Mouse (Mus musculus) liver, adult 2 months (tissue): ENCODE measurements at regions not wholly inside any gene's neighbourhood (a gene's known extent, or its start where the extent isn't known, plus 50 kb on each side); places are given as distances from the start of the nearest gene placed in this dataset.

ENCODE experiments used
- DNase-seq: peaks from one replicate; pipeline ENCODE4 v3.0.0-alpha.2; 2011; ENCODE audit warnings: low read depth, low spot score; ENCODE audit errors: extremely low read depth
- H3K27ac ChIP-seq: fragments of 200-500 bp; replicated peaks from 2 replicates; pipeline ENCODE4 v1.5.1; 2012; ENCODE audit warnings: low read depth, mild to moderate bottlenecking, control low read depth, inconsistent platforms, low read length; ENCODE audit not compliant: insufficient read depth
- H3K27me3 ChIP-seq: fragments of 200-500 bp; 2 replicates; pipeline ENCODE4 v1.6.1; 2012; ENCODE audit warnings: mild to moderate bottlenecking, moderate library complexity, low read length, inconsistent platforms; ENCODE audit not compliant: control insufficient read depth, insufficient read depth
- H3K36me3 ChIP-seq: fragments of 200-500 bp; 2 replicates; pipeline ENCODE4 v1.6.1; 2012; ENCODE audit warnings: low read length, inconsistent platforms; ENCODE audit not compliant: control insufficient read depth, insufficient read depth
- H3K4me1 ChIP-seq: fragments of 200-500 bp; 2 replicates; pipeline ENCODE4 v1.6.1; 2011; ENCODE audit warnings: low read length; ENCODE audit not compliant: control insufficient read depth, insufficient read depth
- H3K4me3 ChIP-seq: fragments of 200-500 bp; 2 replicates; pipeline ENCODE4 v1.5.1; 2011; ENCODE audit warnings: low read depth, mild to moderate bottlenecking, control low read depth, low read length, moderate library complexity; ENCODE audit not compliant: insufficient read depth
- H3K79me2 ChIP-seq: fragments of 200-500 bp; 2 replicates; pipeline ENCODE4 v1.6.1; 2012; ENCODE audit warnings: inconsistent platforms, mild to moderate bottlenecking, low read length, moderate library complexity; ENCODE audit not compliant: control insufficient read depth, insufficient read depth
- H3K9ac ChIP-seq: fragments of 200-500 bp; 2 replicates; pipeline ENCODE4 v1.6.1; 2012; ENCODE audit warnings: low read depth, mild to moderate bottlenecking, control low read depth, inconsistent platforms, low read length
- CTCF ChIP-seq: fragments of 200-500 bp; IDR thresholded peaks from 2 replicates; pipeline ENCODE4 v1.5.1; 2011; ENCODE audit warnings: low read depth, low read length, control low read depth
- POLR2A ChIP-seq: fragments of 200-500 bp; IDR thresholded peaks from 2 replicates; pipeline ENCODE4 v1.6.1; 2011; ENCODE audit warnings: low read length, control low read depth; ENCODE audit not compliant: insufficient read depth; ENCODE audit errors: extremely low read depth
- WGBS: fragments of 180-500 bp; shearing (Covaris S2); methylation state at CpG from one replicate; pipeline ENCODE4 v1.1.7; 2018; 5-methylcytosine and 5-hydroxymethylcytosine counted together

DNA sequence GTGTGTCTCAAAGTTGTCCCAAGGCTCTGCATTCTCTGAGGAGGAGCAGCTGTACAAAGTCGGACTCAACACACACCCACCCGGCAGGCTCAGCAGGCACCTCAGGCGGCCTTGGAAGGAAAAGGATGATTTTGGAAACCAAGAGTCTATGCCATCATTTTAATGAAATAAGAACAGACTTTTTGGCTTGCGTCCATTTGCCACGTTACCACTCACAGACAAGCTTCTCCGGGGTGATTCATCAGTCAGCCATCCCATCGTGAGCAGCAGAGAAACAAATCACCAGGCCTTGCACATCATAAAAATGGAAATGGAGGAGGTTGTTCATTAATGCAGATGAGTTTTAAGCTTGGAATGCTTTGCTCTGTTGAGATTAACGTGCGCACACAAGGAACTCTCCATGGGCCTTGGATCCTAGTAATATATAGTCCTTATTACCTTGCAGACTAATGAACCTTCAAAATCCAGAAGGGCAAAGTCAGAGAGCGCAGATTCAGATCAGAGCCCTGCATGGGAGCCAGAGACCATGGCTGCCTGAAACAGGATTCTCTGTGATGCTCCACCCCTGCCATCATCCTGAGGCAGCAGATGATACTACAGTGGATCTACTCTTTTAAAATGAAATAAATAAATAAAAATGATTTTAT lies 198.5 kb downstream of the Actr3 start:
- Histone ChIP-seq H3K36me3 (no peaks in the 10 kb centered on the region), H3K4me3 (no peak overlapping the region), H3K79me2 (no peaks in the 10 kb centered on the region), H3K9ac (no peak overlapping the region), H3K27me3 (0 out of 2 replicates have a peak, but pooled peaks cover 2% of the 10 kb centered on the region), H3K27ac (no peak overlapping the region), H3K4me1 (no peaks in the 10 kb centered on the region)
- DNase-seq: no peak
- WGBS: 94% methylated on average over 10 of the region's 10 CpGs
- TF ChIP-seq POLR2A (no peak), CTCF (no peak)

DNA sequence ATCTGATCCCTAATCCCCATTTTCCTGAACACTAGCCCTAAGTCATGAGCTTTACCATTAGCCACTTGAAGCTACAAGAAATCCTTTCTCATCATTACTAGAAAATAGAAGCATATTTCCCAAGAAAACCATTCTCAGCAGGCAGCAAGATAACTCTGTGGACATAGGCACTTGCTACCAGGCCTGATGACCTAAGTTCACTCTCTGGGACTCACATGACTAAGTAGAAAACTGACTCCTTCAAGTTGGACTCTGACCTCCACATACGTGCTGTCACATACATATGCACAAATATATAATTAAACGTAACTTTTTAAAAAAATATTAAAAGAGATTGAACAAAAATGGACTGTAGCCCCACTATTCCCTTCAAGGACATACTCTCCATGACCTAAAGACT lies 200.8 kb downstream of the Actr3 start:
- WGBS: 83% methylated on average over 2 of the region's 2 CpGs

DNA sequence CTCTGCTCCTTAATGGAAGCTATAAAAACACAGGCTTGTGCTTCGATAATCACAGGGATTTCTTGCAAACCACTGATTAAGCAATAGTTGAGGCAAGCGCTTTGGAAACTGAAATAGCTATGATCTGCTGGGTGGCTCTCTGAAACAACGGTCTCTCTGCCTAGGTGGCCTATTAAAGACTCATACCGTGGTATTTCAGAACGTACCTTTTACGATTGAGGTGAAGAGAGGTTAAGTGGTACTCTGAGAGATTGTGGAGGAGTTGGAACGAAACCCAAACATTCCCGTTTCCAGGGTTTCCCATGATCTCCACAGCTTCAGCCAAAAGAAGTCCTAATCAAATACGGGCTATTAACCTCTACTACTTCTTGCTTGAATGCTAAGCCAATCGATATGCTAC lies 212.2 kb downstream of the Actr3 start:
- Histone ChIP-seq H3K4me1 (no peaks in the 10 kb centered on the region), H3K27ac (no peak overlapping the region), H3K36me3 (no peaks in the 10 kb centered on the region), H3K27me3 (no peaks in the 10 kb centered on the region), H3K79me2 (no peaks in the 10 kb centered on the region), H3K9ac (no peak overlapping the region), H3K4me3 (no peak overlapping the region)
- 86% methylated on average over 10 of the region's 10 CpGs for WGBS
- no peak for TF ChIP-seq CTCF
- no peak for TF ChIP-seq POLR2A
- no peak for DNase-seq

More for the DNA sequence above, 200.8 kb downstream of the Actr3 start:
- Histone ChIP-seq H3K79me2 (no peaks in the 10 kb centered on the region), H3K9ac (no peak overlapping the region), H3K27me3 (0 out of 2 replicates have a peak, but pooled peaks cover 2% of the 10 kb centered on the region), H3K27ac (no peak overlapping the region), H3K36me3 (no peaks in the 10 kb centered on the region), H3K4me1 (no peaks in the 10 kb centered on the region), H3K4me3 (no peak overlapping the region)
- no peak for DNase-seq
- TF ChIP-seq POLR2A: no peak
- no peak for TF ChIP-seq CTCF

DNA sequence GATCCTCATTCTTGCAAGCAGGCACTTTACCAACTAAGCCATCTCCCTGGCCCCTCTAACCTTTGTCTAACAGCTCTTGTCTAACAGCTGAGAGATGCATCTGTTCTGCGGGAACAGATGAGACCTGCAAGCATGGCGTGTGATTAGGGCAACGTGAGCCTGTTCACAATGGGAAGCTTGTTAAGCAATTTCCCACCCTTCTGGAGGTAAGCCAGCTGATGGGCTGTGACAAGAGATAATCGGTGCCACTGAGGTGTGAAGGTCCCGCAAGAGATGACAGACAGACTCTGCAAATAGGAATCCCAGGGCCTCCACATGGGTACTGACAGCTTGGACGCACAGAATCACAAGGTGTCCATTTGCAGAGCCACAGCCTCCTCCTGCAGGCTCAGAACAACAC lies 219.3 kb downstream of the Actr3 start:
- Histone ChIP-seq H3K4me3 (no peak overlapping the region), H3K4me1 (no peaks in the 10 kb centered on the region), H3K27me3 (no peaks in the 10 kb centered on the region), H3K79me2 (no peaks in the 10 kb centered on the region), H3K36me3 (no peaks in the 10 kb centered on the region), H3K9ac (no peak overlapping the region), H3K27ac (no peak overlapping the region)
- no peak for TF ChIP-seq POLR2A
- no peak for TF ChIP-seq CTCF
- 68% methylated on average over 6 of the region's 6 CpGs for WGBS
- no peak for DNase-seq

DNA sequence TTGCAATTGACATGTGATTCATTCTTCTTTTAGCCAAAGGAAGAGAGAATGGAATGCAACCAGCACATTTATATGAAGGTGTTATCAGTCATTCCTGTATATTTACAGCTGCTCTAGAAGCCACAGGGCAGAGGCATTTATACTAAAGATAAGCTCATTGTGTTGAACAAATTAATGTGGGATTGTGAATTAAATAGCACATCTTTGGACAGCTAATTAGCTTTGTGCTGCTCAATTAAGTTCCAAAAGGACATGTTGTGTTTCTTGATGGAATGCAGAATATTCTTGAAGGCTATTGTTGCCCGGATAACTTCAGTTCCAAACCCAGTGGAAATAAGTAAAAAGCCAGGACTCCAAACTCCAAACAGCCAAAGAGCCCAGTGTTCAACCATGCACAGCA lies 248.4 kb downstream of the Actr3 start:
- Histone ChIP-seq H3K4me1 (no peaks in the 10 kb centered on the region), H3K27me3 (no peaks in the 10 kb centered on the region), H3K9ac (no peak overlapping the region), H3K4me3 (no peak overlapping the region), H3K79me2 (no peaks in the 10 kb centered on the region), H3K36me3 (no peaks in the 10 kb centered on the region), H3K27ac (no peak overlapping the region)
- no peak for DNase-seq
- TF ChIP-seq CTCF (no peak), POLR2A (no peak)
- WGBS: 89% methylated on average over 1 of the region's 1 CpGs

DNA sequence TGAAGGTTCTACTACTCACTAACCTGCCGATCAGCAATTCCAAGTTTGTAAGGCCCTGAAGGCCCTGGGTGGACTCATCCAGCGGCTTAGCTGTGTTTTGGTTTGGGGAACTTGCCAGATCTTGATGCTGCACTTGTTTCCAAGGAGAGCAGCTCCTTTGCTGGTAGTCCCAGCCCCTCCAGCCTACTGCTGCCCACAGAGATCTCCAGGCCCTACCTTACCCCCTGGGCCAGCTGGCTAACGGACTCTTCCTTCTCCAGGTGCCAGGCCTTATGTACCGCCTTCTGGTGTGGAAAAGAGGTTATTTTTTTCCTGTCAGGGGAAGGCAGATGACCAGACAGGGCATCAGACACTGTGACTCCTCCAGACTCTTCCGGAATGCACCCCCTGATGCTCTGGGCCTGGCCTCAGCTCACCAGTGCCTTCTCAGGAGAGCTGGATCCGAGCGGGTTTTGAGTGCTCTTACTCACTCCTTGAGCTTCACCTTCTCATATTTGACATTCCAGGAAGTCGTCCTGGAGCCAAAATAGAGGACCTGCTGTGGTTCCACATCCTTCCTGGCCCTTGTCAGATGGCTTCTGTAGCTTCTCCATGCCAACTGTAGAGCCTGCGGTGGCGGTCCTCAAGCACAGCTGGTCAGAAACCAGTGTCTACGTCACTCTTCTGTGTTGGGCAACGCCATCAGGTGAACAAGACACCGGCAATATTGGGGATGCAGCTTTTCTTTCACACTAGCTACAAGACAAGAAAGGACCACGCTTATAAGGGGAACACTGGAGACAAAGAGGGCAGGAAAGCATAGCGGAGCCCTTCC lies 259.2 kb downstream of the Actr3 start:
- H3K4me3 ChIP-seq: no peak overlapping the region
- no peaks in the 10 kb centered on the region for H3K79me2 ChIP-seq
- H3K9ac ChIP-seq: no peak overlapping the region
- DNase-seq: no peak
- no peaks in the 10 kb centered on the region for H3K4me1 ChIP-seq
- TF ChIP-seq CTCF: no peak
- no peak for TF ChIP-seq POLR2A
- WGBS: 89% methylated on average over 15 of the region's 15 CpGs
- no peaks in the 10 kb centered on the region for H3K36me3 ChIP-seq
- H3K27ac ChIP-seq: no peak overlapping the region
- no peaks in the 10 kb centered on the region for H3K27me3 ChIP-seq
